Comparison of ENCODE assay signal across 15 mouse cellular contexts in genomic region chr19:48260671-48261070, GRCm38 (mm10). TPM values are rescaled to one million over a fixed set of nuclear protein-coding genes. Genes with fewer than 3 reads are reported as not detected.
DNase-seq lines count a peak whose midpoint lies in the region; ATAC-seq and TF ChIP-seq lines count a peak whose summit lies in the region.
"Had no signal": no experiment of that assay in that cellular context is flagged by ENCODE, and none has a peak within 500 bp of the region (broad histone marks: within the 10 kb centered on the region; RNA-seq: fewer than 3 reads in every experiment).

No protein-coding gene starts in this region.

- no peak overlapping the region for H3K9ac ChIP-seq in intestine, postnatal 0 days (ENCODE audit: low read depth, low read length)
- H3K9ac ChIP-seq: neural tube, embryonic 12.5 days had no signal

- H3K4me1 ChIP-seq in intestine, postnatal 0 days (replicated peaks; ENCODE audit: control insufficient read depth, insufficient read depth, low read length) = no peaks in the 10 kb centered on the region
- H3K4me1 ChIP-seq: neural tube, embryonic 12.5 days had no signal

- no peak overlapping the region for H3K4me3 ChIP-seq in intestine, postnatal 0 days (ENCODE audit: low read depth, low read length)
- H3K4me3 ChIP-seq: neural tube, embryonic 12.5 days had no signal

- intact Hi-C loops in left cerebral cortex, postnatal 4 days (cut with DNase I) = no loop called here

- WGBS in intestine, postnatal 0 days = 93% methylated on average over 8 of the region's 8 CpGs

- peak; percentile 6 for DNase-seq in cerebellum, adult 11-12 months
- DNase-seq in cerebellum, adult 8-10 months = no peak
- DNase-seq in cerebellum, postnatal 10 days = peak; percentile 79 to 82
- peak; percentile 53 for DNase-seq in layer of hippocampus, adult 9-10 months (ENCODE audit: low spot score)
- peak; percentile 58 for DNase-seq in left cerebral cortex, postnatal 4 days
- DNase-seq in kidney, postnatal 4 days = no peak
- DNase-seq in lung, postnatal 36 days = no peak
- DNase-seq: adrenal gland, postnatal 10 days; kidney, adult 2 months; liver; thymus, postnatal 25 days had no signal

- H3K9me3 ChIP-seq in intestine, postnatal 0 days (ENCODE audit: control insufficient read depth) = no peaks in the 10 kb centered on the region
- H3K9me3 ChIP-seq: neural tube, embryonic 12.5 days had no signal

- no peak for TF ChIP-seq CTCF in intestine, postnatal 0 days (IDR thresholded peaks at IDR 0.05; ENCODE audit: low read depth)

- no peaks in the 10 kb centered on the region for H3K36me3 ChIP-seq in intestine, postnatal 0 days (ENCODE audit: control insufficient read depth, insufficient read depth)
- H3K36me3 ChIP-seq: neural tube, embryonic 12.5 days had no signal

- no peak for ATAC-seq in intestine, postnatal 0 days

- H3K4me2 ChIP-seq in intestine, postnatal 0 days (replicated peaks; ENCODE audit: low read depth) = no peak overlapping the region
- H3K4me2 ChIP-seq: neural tube, embryonic 12.5 days had no signal

- no peak overlapping the region for H3K27ac ChIP-seq in intestine, postnatal 0 days (ENCODE audit: low read depth, low read length)
- H3K27ac ChIP-seq: macrophage; neural tube, embryonic 12.5 days had no signal

- no peaks in the 10 kb centered on the region for H3K27me3 ChIP-seq in intestine, postnatal 0 days (replicated peaks; ENCODE audit: control insufficient read depth, insufficient read depth, low read length)
- H3K27me3 ChIP-seq: neural tube, embryonic 12.5 days had no signal

RNA-seq across cellular contexts. Expression of gene Sorcs3, which starts 54.8 kb away (rescaled TPM):
- total RNA-seq in left cerebral cortex, postnatal 4 days (2021) = 10 to 100 TPM; 15.8 to 20.9 TPM
- 0.33 and 0.37 TPM in 2 replicates for polyA plus RNA-seq in intestine, postnatal 0 days (2015; fragmentation: Nextera tagmentation; extraction: Ambion mirVana)
- total RNA-seq: common myeloid progenitor, adult 5-6 weeks had no signal
- polyA plus RNA-seq: macrophage had no signal

Comparison
In these comparisons a context has a peak if more than half of its experiments do, and no peak if none do; other contexts are left out.
1. DNase-seq: peak in cerebellum, adult 11-12 months (single experiment), cerebellum, postnatal 10 days (2 of 2), layer of hippocampus, adult 9-10 months (single experiment) and left cerebral cortex, postnatal 4 days (single experiment); none in cerebellum, adult 8-10 months (single experiment), kidney, postnatal 4 days (0 of 2) and lung, postnatal 36 days (single experiment).